Mouse (Mus musculus): ENCODE results near the gene Dnajc21. TPM values are rescaled to one million over a fixed set of nuclear protein-coding genes. Genes with fewer than 3 reads are reported as not detected.

Dnajc21 gene
- polyA plus RNA-seq, 1 experiment from 2014 or later: 1.9 TPM

GRCm38 (mm10) chr15:10413656-10414055 lies 56.7 kb downstream of the Dnajc21 start:
- no peaks in the 10 kb centered on the region for H3K9me3 ChIP-seq (replicated peaks; ENCODE audit: control insufficient read depth, low read length)
- no peak overlapping the region for H3K4me2 ChIP-seq (ENCODE audit: low read depth, low read length)
- H3K27ac ChIP-seq (ENCODE audit: low read length): no peak overlapping the region
- no peak overlapping the region for H3K9ac ChIP-seq (ENCODE audit: low read depth, low read length)
- no peaks in the 10 kb centered on the region for H3K36me3 ChIP-seq (ENCODE audit: control insufficient read depth, insufficient read depth)
- no peak overlapping the region for H3K4me3 ChIP-seq (ENCODE audit: low read depth, low read length)
- H3K27me3 ChIP-seq (ENCODE audit: control insufficient read depth, insufficient read depth, low read depth, low read length): no peaks in the 10 kb centered on the region
- ATAC-seq (ENCODE audit: low read depth): no peak
- H3K4me1 ChIP-seq (ENCODE audit: control insufficient read depth, low read depth, low read length): no peaks in the 10 kb centered on the region
- 68% methylated on average over 6 of the region's 6 CpGs for WGBS (ENCODE audit: insufficient replicate concordance)

GRCm38 (mm10) chr15:10410881-10411280 lies 59.4 kb downstream of the Dnajc21 start:
- WGBS (ENCODE audit: insufficient replicate concordance): 69% methylated on average over 2 of the region's 2 CpGs
- Histone ChIP-seq H3K27me3 (ENCODE audit: control insufficient read depth, insufficient read depth, low read depth, low read length) (no peaks in the 10 kb centered on the region), H3K9ac (ENCODE audit: low read depth, low read length) (no peak overlapping the region), H3K9me3 (replicated peaks; ENCODE audit: control insufficient read depth, low read length) (no peaks in the 10 kb centered on the region), H3K27ac (ENCODE audit: low read length) (no peak overlapping the region), H3K4me3 (ENCODE audit: low read depth, low read length) (no peak overlapping the region), H3K4me2 (ENCODE audit: low read depth, low read length) (no peak overlapping the region), H3K4me1 (ENCODE audit: control insufficient read depth, low read depth, low read length) (no peaks in the 10 kb centered on the region), H3K36me3 (ENCODE audit: control insufficient read depth, insufficient read depth) (no peaks in the 10 kb centered on the region)
- no peak for ATAC-seq (ENCODE audit: low read depth)

GRCm38 (mm10) chr15:10409842-10410241 lies 60.5 kb downstream of the Dnajc21 start:
- Histone ChIP-seq H3K4me2 (ENCODE audit: low read depth, low read length) (no peak overlapping the region), H3K27ac (ENCODE audit: low read length) (no peak overlapping the region), H3K36me3 (ENCODE audit: control insufficient read depth, insufficient read depth) (no peaks in the 10 kb centered on the region), H3K4me1 (ENCODE audit: control insufficient read depth, low read depth, low read length) (no peaks in the 10 kb centered on the region), H3K9ac (ENCODE audit: low read depth, low read length) (no peak overlapping the region), H3K4me3 (ENCODE audit: low read depth, low read length) (no peak overlapping the region), H3K27me3 (ENCODE audit: control insufficient read depth, insufficient read depth, low read depth, low read length) (no peaks in the 10 kb centered on the region), H3K9me3 (replicated peaks; ENCODE audit: control insufficient read depth, low read length) (no peaks in the 10 kb centered on the region)
- 61% methylated on average over 3 of the region's 3 CpGs for WGBS (ENCODE audit: insufficient replicate concordance)
- no peak for ATAC-seq (ENCODE audit: low read depth)

GRCm38 (mm10) chr15:10400415-10400814 lies 69.9 kb downstream of the Dnajc21 start:
- no peak overlapping the region for H3K27ac ChIP-seq (ENCODE audit: low read length)
- ATAC-seq (ENCODE audit: low read depth): peak; percentile 35
- WGBS (ENCODE audit: insufficient replicate concordance): 39% methylated on average over 3 of the region's 3 CpGs

GRCm38 (mm10) chr15:10399795-10400194 lies 70.5 kb downstream of the Dnajc21 start:
- no peak overlapping the region for H3K4me3 ChIP-seq (ENCODE audit: low read depth, low read length)
- H3K9ac ChIP-seq (ENCODE audit: low read depth, low read length): no peak overlapping the region
- ATAC-seq (ENCODE audit: low read depth): peak; percentile 98
- H3K4me1 ChIP-seq (ENCODE audit: control insufficient read depth, low read depth, low read length): no peaks in the 10 kb centered on the region
- WGBS (ENCODE audit: insufficient replicate concordance): 44% methylated on average over 2 of the region's 2 CpGs
- no peaks in the 10 kb centered on the region for H3K27me3 ChIP-seq (ENCODE audit: control insufficient read depth, insufficient read depth, low read depth, low read length)
- no peaks in the 10 kb centered on the region for H3K9me3 ChIP-seq (replicated peaks; ENCODE audit: control insufficient read depth, low read length)
- 0 out of 2 replicates have a peak, but pooled peaks cover 2% of the 10 kb centered on the region for H3K36me3 ChIP-seq (ENCODE audit: control insufficient read depth, insufficient read depth)
- peak overlapping the region; percentile 41 for H3K27ac ChIP-seq (ENCODE audit: low read length)
- no peak overlapping the region for H3K4me2 ChIP-seq (ENCODE audit: low read depth, low read length)

More at GRCm38 (mm10) chr15:10400415-10400814, 69.9 kb downstream of the Dnajc21 start:
- Histone ChIP-seq H3K4me3 (ENCODE audit: low read depth, low read length) (no peak overlapping the region), H3K4me2 (ENCODE audit: low read depth, low read length) (no peak overlapping the region), H3K9ac (ENCODE audit: low read depth, low read length) (no peak overlapping the region), H3K36me3 (ENCODE audit: control insufficient read depth, insufficient read depth) (0 out of 2 replicates have a peak, but pooled peaks cover 2% of the 10 kb centered on the region), H3K27me3 (ENCODE audit: control insufficient read depth, insufficient read depth, low read depth, low read length) (no peaks in the 10 kb centered on the region), H3K9me3 (replicated peaks; ENCODE audit: control insufficient read depth, low read length) (no peaks in the 10 kb centered on the region), H3K4me1 (ENCODE audit: control insufficient read depth, low read depth, low read length) (no peaks in the 10 kb centered on the region)

Other genes starting within 250 kb of the Dnajc21 start
- not detected in 2 replicates for gene Gm21973, start 145.1 kb downstream of the Dnajc21 start, polyA plus RNA-seq (2015; fragmentation: Nextera tagmentation; extraction: Ambion mirVana)
- gene Agxt2, start 112.0 kb downstream of the Dnajc21 start, polyA plus RNA-seq (2015; fragmentation: Nextera tagmentation; extraction: Ambion mirVana): 14.5 and 15.3 TPM in 2 replicates
- gene Brix1, start 15.4 kb upstream of the Dnajc21 start, polyA plus RNA-seq (2015; fragmentation: Nextera tagmentation; extraction: Ambion mirVana): 40.0 and 47.7 TPM in 2 replicates
- 11.1 and 12.2 TPM in 2 replicates for gene Rad1, start 15.5 kb upstream of the Dnajc21 start, polyA plus RNA-seq (2015; fragmentation: Nextera tagmentation; extraction: Ambion mirVana)
- not detected in 2 replicates for gene Ttc23l, start 88.2 kb upstream of the Dnajc21 start, polyA plus RNA-seq (2015; fragmentation: Nextera tagmentation; extraction: Ambion mirVana)
- gene Rai14, start 244.1 kb upstream of the Dnajc21 start, polyA plus RNA-seq (2015; fragmentation: Nextera tagmentation; extraction: Ambion mirVana): 5.5 and 6.2 TPM in 2 replicates

All from liver, embryonic 16.5 days (tissue).